Mouse (Mus musculus): Measurements from ENCODE around the gene Faap20. TPM values are rescaled to one million over a fixed set of nuclear protein-coding genes. Genes with fewer than 3 reads are reported as not detected.

Faap20 gene
- total and polyA plus RNA-seq, 3 experiments: 31.0 to 45.0 (median 36.4) TPM

- dilution Hi-C loops (cut with MboI; ENCODE audit: extremely low pct_ligation_motif_present, extremely low pct_unique_long_range_greater_than_20kb, low sequenced_read_pairs): no loop called here
- in situ Hi-C loops (cut with MboI; ENCODE audit: low pct_ligation_motif_present, low pct_unique_long_range_greater_than_20kb, low sequenced_read_pairs): no loop called here
- H3K27me3 ChIP-seq (replicated peaks): peaks cover 27% of the 10 kb centered on the region
- H3K9me3 ChIP-seq (replicated peaks; ENCODE audit: low read length): no peaks in the 10 kb centered on the region
- no peaks in the 10 kb centered on the region for H3K36me3 ChIP-seq (replicated peaks in 1 of 2; ENCODE audit: control insufficient read depth in 1 of 2, insufficient read depth in 1 of 2, low read length in 1 of 2)
- TF ChIP-seq MXI1 (IDR thresholded peaks at IDR 0.05; ENCODE audit: low read depth, low read length): no peak
- H3K4me2 ChIP-seq (ENCODE audit: insufficient read depth, low read depth, poor library complexity, severe bottlenecking): no peak overlapping the region
- no peak overlapping the region for H3K4me3 ChIP-seq (replicated peaks in 1 of 3; ENCODE audit: low read depth in 2 of 3, low read length in 2 of 3, poor library complexity in 1 of 3)
- no peaks in the 10 kb centered on the region for H3K4me1 ChIP-seq (ENCODE audit: control insufficient read depth in 1 of 2, insufficient read depth in 2 of 2)
- no peak for DNase-seq (ENCODE audit: extremely low read depth)
- H3K79me2 ChIP-seq (replicated peaks; ENCODE audit: control insufficient read depth, extremely low read depth, insufficient read depth, poor library complexity, severe bottlenecking): no peaks in the 10 kb centered on the region
- no peak overlapping the region for H3K27ac ChIP-seq (ENCODE audit: insufficient read depth, low read depth)
- no peak overlapping the region for H3K9ac ChIP-seq (ENCODE audit: insufficient read depth, low read depth)
Measured at GRCm38 (mm10) chr4:155290045-155290444, 40.4 kb downstream of the Faap20 start.

- H3K27ac ChIP-seq (ENCODE audit: insufficient read depth, low read depth): no peak overlapping the region
Measured at GRCm38 (mm10) chr4:155292863-155293262, 43.3 kb downstream of the Faap20 start.

DNA sequence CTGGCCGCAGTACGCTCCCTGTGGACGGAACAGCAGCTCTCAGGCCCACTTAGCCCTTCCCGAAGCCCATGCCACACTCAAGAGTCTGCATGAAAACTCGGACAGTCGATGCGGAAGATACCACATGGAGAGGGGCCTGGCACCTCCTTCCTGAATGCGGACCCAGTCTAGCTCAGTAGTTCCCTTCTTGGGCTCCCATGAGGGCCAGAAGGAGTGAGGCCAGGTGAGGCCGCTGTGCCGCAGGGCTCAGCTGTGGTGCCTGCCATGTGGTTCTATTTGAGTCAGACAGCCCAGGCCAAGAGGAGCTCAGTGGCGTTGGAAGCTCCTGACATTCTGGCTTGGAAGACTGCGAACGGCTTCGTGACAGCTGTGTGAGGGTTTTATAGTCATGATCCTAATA, 44.8 kb downstream of the Faap20 start:
- Histone ChIP-seq H3K36me3 (replicated peaks in 1 of 2; ENCODE audit: control insufficient read depth in 1 of 2, insufficient read depth in 1 of 2, low read length in 1 of 2) (no peaks in the 10 kb centered on the region), H3K27me3 (replicated peaks) (peaks cover 16% of the 10 kb centered on the region), H3K79me2 (replicated peaks; ENCODE audit: control insufficient read depth, extremely low read depth, insufficient read depth, poor library complexity, severe bottlenecking) (no peaks in the 10 kb centered on the region), H3K9me3 (replicated peaks; ENCODE audit: low read length) (no peaks in the 10 kb centered on the region), H3K27ac (ENCODE audit: insufficient read depth, low read depth) (no peak overlapping the region), H3K4me2 (ENCODE audit: insufficient read depth, low read depth, poor library complexity, severe bottlenecking) (no peak overlapping the region), H3K4me1 (ENCODE audit: control insufficient read depth in 1 of 2, insufficient read depth in 2 of 2) (no peaks in the 10 kb centered on the region), H3K4me3 (replicated peaks in 1 of 3; ENCODE audit: low read depth in 2 of 3, low read length in 2 of 3, poor library complexity in 1 of 3) (no peak overlapping the region), H3K9ac (ENCODE audit: insufficient read depth, low read depth) (no peak overlapping the region)
- dilution Hi-C loops (cut with MboI; ENCODE audit: extremely low pct_ligation_motif_present, extremely low pct_unique_long_range_greater_than_20kb, low sequenced_read_pairs): no loop called here
- TF ChIP-seq USF2 (conservative IDR thresholded peaks at IDR 0.05; ENCODE audit: low read depth, low read length) (no peak), NRF1 (IDR thresholded peaks at IDR 0.05; ENCODE audit: low read depth, low read length) (no peak), ETS1 (conservative IDR thresholded peaks at IDR 0.05; ENCODE audit: low read depth, low read length) (no peak)
- DNase-seq (ENCODE audit: extremely low read depth): no peak
- in situ Hi-C loops (cut with MboI; ENCODE audit: low pct_ligation_motif_present, low pct_unique_long_range_greater_than_20kb, low sequenced_read_pairs): no loop called here

More at GRCm38 (mm10) chr4:155292863-155293262, 43.3 kb downstream of the Faap20 start:
- dilution Hi-C loops (cut with MboI; ENCODE audit: extremely low pct_ligation_motif_present, extremely low pct_unique_long_range_greater_than_20kb, low sequenced_read_pairs): no loop called here
- no peak overlapping the region for H3K4me2 ChIP-seq (ENCODE audit: insufficient read depth, low read depth, poor library complexity, severe bottlenecking)
- peaks cover 20% of the 10 kb centered on the region for H3K27me3 ChIP-seq (replicated peaks)
- in situ Hi-C loops (cut with MboI; ENCODE audit: low pct_ligation_motif_present, low pct_unique_long_range_greater_than_20kb, low sequenced_read_pairs): no loop called here
- H3K9ac ChIP-seq (ENCODE audit: insufficient read depth, low read depth): no peak overlapping the region
- TF ChIP-seq MAX (IDR thresholded peaks at IDR 0.05; ENCODE audit: low read length) (no peak), E2F4 (IDR thresholded peaks at IDR 0.05; ENCODE audit: insufficient replicate concordance, low read depth, low read length) (no peak), RAD21 (IDR thresholded peaks at IDR 0.05; ENCODE audit: low read depth, low read length) (no peak), NELFE (IDR thresholded peaks at IDR 0.05; ENCODE audit: low read depth, low read length) (no peak), ELF1 (IDR thresholded peaks at IDR 0.05; ENCODE audit: low read depth, low read length) (no peak), TCF12 (IDR thresholded peaks at IDR 0.05; ENCODE audit: low read depth, low read length) (no peak), UBTF (IDR thresholded peaks at IDR 0.05; ENCODE audit: low read depth, low read length) (no peak), MEF2A (IDR thresholded peaks at IDR 0.05; ENCODE audit: borderline replicate concordance, low read depth, low read length) (no peak), BHLHE40 (IDR thresholded peaks at IDR 0.05; ENCODE audit: low read depth, low read length) (no peak), NRF1 (IDR thresholded peaks at IDR 0.05; ENCODE audit: low read depth, low read length) (no peak)
- no peak for DNase-seq (ENCODE audit: extremely low read depth)
- no peak overlapping the region for H3K4me3 ChIP-seq (replicated peaks in 1 of 3; ENCODE audit: low read depth in 2 of 3, low read length in 2 of 3, poor library complexity in 1 of 3)
- H3K79me2 ChIP-seq (replicated peaks; ENCODE audit: control insufficient read depth, extremely low read depth, insufficient read depth, poor library complexity, severe bottlenecking): no peaks in the 10 kb centered on the region
- no peaks in the 10 kb centered on the region for H3K9me3 ChIP-seq (replicated peaks; ENCODE audit: low read length)
- H3K36me3 ChIP-seq (replicated peaks in 1 of 2; ENCODE audit: control insufficient read depth in 1 of 2, insufficient read depth in 1 of 2, low read length in 1 of 2): no peaks in the 10 kb centered on the region
- no peaks in the 10 kb centered on the region for H3K4me1 ChIP-seq (ENCODE audit: control insufficient read depth in 1 of 2, insufficient read depth in 2 of 2)
